Mouse (Mus musculus) ES-E14 (cell line): ENCODE measurements around the gene G3bp1. TPM values are rescaled to one million over a fixed set of nuclear protein-coding genes. Genes with fewer than 3 reads are reported as not detected.

ENCODE experiments used
- DNase-seq: peaks from one replicate; pipeline ENCODE4 v3.0.0-alpha.2; 2013; ENCODE audit warnings: low read depth, low spot score
- H3K27ac ChIP-seq: 2 replicates; pipeline ENCODE4 v1.5.1; 2012; ENCODE audit warnings: low read depth, mild to moderate bottlenecking, low read length, moderate library complexity, mixed read lengths; ENCODE audit not compliant: poor library complexity, insufficient read depth, severe bottlenecking
- H3K36me3 ChIP-seq: 2 replicates; pipeline ENCODE4 v1.6.1; 2012; ENCODE audit warnings: mild to moderate bottlenecking, low read length, moderate library complexity, mixed read lengths; ENCODE audit not compliant: control insufficient read depth, poor library complexity, insufficient read depth, severe bottlenecking
- H3K4me1 ChIP-seq, 2 experiments: fragments of 150-350 bp in 1 of 2; sonication (generic) in 1 of 2; 2 replicates each; pipeline ENCODE4 v1.6.1; 2012; ENCODE audit warnings: low read length in 2 of 2, mild to moderate bottlenecking in 1 of 2, mixed read lengths in 1 of 2; ENCODE audit not compliant: control insufficient read depth in 2 of 2, insufficient read depth in 2 of 2, poor library complexity in 1 of 2
- H3K4me3 ChIP-seq, 2 experiments: fragments of 150-350 bp in 1 of 2; sonication (generic) in 1 of 2; 2 replicates each; pipeline ENCODE4 v1.5.1; 2012; ENCODE audit warnings: low read length in 2 of 2, low read depth in 1 of 2, mild to moderate bottlenecking in 1 of 2, mixed read lengths in 1 of 2; ENCODE audit not compliant: insufficient read depth in 1 of 2, poor library complexity in 1 of 2, severe bottlenecking in 1 of 2
- H3K9ac ChIP-seq: 2 replicates; pipeline ENCODE4 v1.6.1; 2012; ENCODE audit warnings: low read depth, mild to moderate bottlenecking, low read length, mixed read lengths; ENCODE audit not compliant: poor library complexity, insufficient read depth, severe bottlenecking
- H3K9me3 ChIP-seq: fragments of 150-350 bp; sonication (generic); 2 replicates; pipeline ENCODE4 v1.6.1; 2012; ENCODE audit warnings: low read depth, mild to moderate bottlenecking, low read length; ENCODE audit not compliant: control insufficient read depth, insufficient read depth
- CHD2 ChIP-seq: IDR thresholded peaks from 2 replicates; pipeline ENCODE4 v1.6.1; 2014; ENCODE audit warnings: mild to moderate bottlenecking, low read depth, low read length, inconsistent platforms
- HCFC1 ChIP-seq: IDR thresholded peaks from 2 replicates; pipeline ENCODE4 v1.6.1; 2012; ENCODE audit warnings: low read length, inconsistent platforms, borderline replicate concordance; ENCODE audit not compliant: insufficient read depth
- MAFK ChIP-seq: IDR thresholded peaks from 2 replicates; pipeline ENCODE4 v1.6.1; 2014; ENCODE audit warnings: mild to moderate bottlenecking, low read depth, low read length, inconsistent platforms; ENCODE audit not compliant: insufficient read depth
- ZC3H11A ChIP-seq: IDR thresholded peaks from 2 replicates; pipeline ENCODE4 v1.6.1; 2012; ENCODE audit warnings: low read depth, mild to moderate bottlenecking, inconsistent platforms, low read length, borderline replicate concordance
- ZNF384 ChIP-seq: IDR thresholded peaks from 2 replicates; pipeline ENCODE4 v1.6.1; 2012; ENCODE audit warnings: low read depth, low read length, inconsistent platforms
- in situ Hi-C, 2 experiments: fragments of 600-800 bp; cut with MboI; formaldehyde crosslinking; loops; one replicate each; pipeline ENCODE4 v1.15.1; 2025; ENCODE audit warnings: low sequenced_read_pairs in 2 of 2, inconsistent platforms in 1 of 2; ENCODE audit not compliant: unreplicated experiment in 2 of 2
- total RNA-seq: library from RNA; depleted of rRNA; stranded (reverse); fragments of 300-350 nt; gene quantifications from 2 replicates; pipeline ENCODE4 v1.2.3, GENCODE M21; 2012

G3bp1 gene
- total RNA-seq, 1 experiment = 189 TPM

- TF ChIP-seq HCFC1 = no peak
- TF ChIP-seq ZC3H11A = no peak
- no peak for TF ChIP-seq MAFK
- TF ChIP-seq CHD2 = no peak
- no peak for TF ChIP-seq ZNF384
- Histone ChIP-seq H3K4me3 (no peak overlapping the region), H3K9ac (no peak overlapping the region), H3K27ac (no peak overlapping the region), H3K9me3 (no peaks in the 10 kb centered on the region), H3K36me3 (no peaks in the 10 kb centered on the region), H3K4me1 (peaks cover 10 to 28% of the 10 kb centered on the region in 2 experiments; a peak in 3 of 4 replicates)
- no peak for DNase-seq
- in situ Hi-C loops = loop anchor here (5.0 to 10.0 kb wide), 2 partner anchors 45 to 52 kb away; no protein-coding TSS in a partner anchor
Measured at GRCm38 (mm10) chr11:55439718-55440117, 29.8 kb upstream of the G3bp1 start.

DNA sequence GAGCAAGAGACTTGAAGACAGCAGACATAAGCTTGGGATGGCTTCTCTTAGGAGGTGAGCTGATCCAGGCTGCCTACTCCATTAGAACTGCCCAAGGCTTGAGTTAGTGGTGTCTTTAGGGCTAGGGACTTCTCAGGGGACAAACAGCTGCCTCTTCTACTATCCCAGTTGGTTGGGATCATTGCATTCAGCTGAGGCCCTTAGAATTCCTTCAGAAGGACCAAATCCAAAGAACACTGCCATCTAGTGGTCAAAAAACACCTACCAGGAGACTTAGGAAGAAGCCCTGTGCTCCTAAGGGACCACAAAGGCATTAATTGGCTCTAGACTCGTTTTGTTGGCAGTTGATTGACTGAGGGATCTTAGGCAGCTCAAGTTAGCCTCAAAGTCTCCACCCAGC lies 24.7 kb upstream of the G3bp1 start:
- 0 out of 2 replicates have a peak, but pooled peaks have one; percentile 17 for TF ChIP-seq ZC3H11A
- no peak for TF ChIP-seq HCFC1
- no peak for TF ChIP-seq MAFK
- TF ChIP-seq ZNF384 = no peak
- no peak for TF ChIP-seq CHD2
- H3K9me3 ChIP-seq = no peaks in the 10 kb centered on the region
- in situ Hi-C loops = loop anchor here (5.0 to 10.0 kb wide), 3 partner anchors 50 to 242 kb away; partner anchors contain the start of gene Slc36a1 (in 1 of the 2)
- DNase-seq = peak; percentile 79
- peaks cover 26% of the 10 kb centered on the region for H3K36me3 ChIP-seq
- H3K9ac ChIP-seq = no peak overlapping the region
- no peak overlapping the region for H3K27ac ChIP-seq
- peaks cover 8 to 24% of the 10 kb centered on the region in 2 experiments; a peak in 3 of 4 replicates for H3K4me1 ChIP-seq
- no peak overlapping the region for H3K4me3 ChIP-seq

DNA sequence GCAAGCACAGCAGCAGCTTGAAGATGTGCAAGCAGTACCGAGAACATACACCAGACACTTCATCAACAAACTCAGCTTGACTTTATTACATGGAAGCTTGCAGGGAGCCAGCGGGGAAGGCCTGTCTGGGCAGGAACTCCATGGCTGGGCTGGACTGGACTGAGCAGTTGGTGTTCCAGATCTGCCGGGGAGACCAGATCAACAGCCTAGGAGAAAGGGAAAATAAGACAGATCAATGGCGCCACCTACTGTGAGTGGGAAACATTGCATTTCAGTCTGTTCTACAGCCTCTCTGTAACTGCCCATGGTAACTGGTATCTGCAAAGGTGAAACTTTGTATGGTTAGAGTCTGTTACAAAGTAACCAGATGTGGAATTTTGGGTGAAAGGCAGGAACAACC lies 22.9 kb upstream of the G3bp1 start:
- no peaks in the 10 kb centered on the region for H3K9me3 ChIP-seq
- in situ Hi-C loops = loop anchor here (5.0 to 10.0 kb wide), 2 partner anchors 52 to 244 kb away; partner anchors contain the start of gene Slc36a1 (in 1 of the 2)
- H3K9ac ChIP-seq = no peak overlapping the region
- H3K27ac ChIP-seq = no peak overlapping the region
- H3K36me3 ChIP-seq = peaks cover 33% of the 10 kb centered on the region
- no peak overlapping the region for H3K4me3 ChIP-seq
- peaks cover 1 to 21% of the 10 kb centered on the region in 2 experiments; a peak in 3 of 4 replicates for H3K4me1 ChIP-seq
- TF ChIP-seq ZC3H11A (peak; percentile 87; the same call in 1 of the 2 replicates), HCFC1 (no peak)
- peak; percentile 77 for DNase-seq

- Histone ChIP-seq H3K9ac (no peak overlapping the region), H3K36me3 (peaks cover 56% of the 10 kb centered on the region), H3K27ac (peak overlapping the region; percentile 30; the same call in 1 of the 2 replicates), H3K4me1 (peaks cover 0 to 11% of the 10 kb centered on the region in 2 experiments; a peak in 3 of 4 replicates), H3K4me3 (no peak overlapping the region), H3K9me3 (no peaks in the 10 kb centered on the region)
- TF ChIP-seq MAFK (no peak), HCFC1 (no peak), ZC3H11A (no peak), CHD2 (no peak), ZNF384 (no peak)
- in situ Hi-C loops = loop anchor here (5.0 to 10.0 kb wide), 2 partner anchors 55 to 247 kb away; partner anchors contain the start of gene Slc36a1 (in 1 of the 2)
- no peak for DNase-seq
Measured at GRCm38 (mm10) chr11:55449531-55449930, 20.0 kb upstream of the G3bp1 start.

- in situ Hi-C loops = no loop called here
- H3K36me3 ChIP-seq = peaks cover 57% of the 10 kb centered on the region
- no peaks in the 10 kb centered on the region for H3K9me3 ChIP-seq
- H3K4me3 ChIP-seq = no peak overlapping the region
- peaks cover 2 to 13% of the 10 kb centered on the region in 2 experiments; a peak in 3 of 4 replicates for H3K4me1 ChIP-seq
- no peak overlapping the region for H3K9ac ChIP-seq
- DNase-seq = no peak
- TF ChIP-seq MAFK = no peak
- TF ChIP-seq CHD2 = no peak
- TF ChIP-seq ZC3H11A = no peak
- TF ChIP-seq ZNF384 = no peak
- TF ChIP-seq HCFC1 = no peak
- peak overlapping the region; percentile 32; the same call in 1 of the 2 replicates for H3K27ac ChIP-seq
Measured at GRCm38 (mm10) chr11:55450311-55450710, 19.2 kb upstream of the G3bp1 start.
